Mouse (Mus musculus): ENCODE results near the gene Aar2. TPM values are rescaled to one million over a fixed set of nuclear protein-coding genes. Genes with fewer than 3 reads are reported as not detected.

Aar2 gene
- polyA plus RNA-seq, 1 experiment from 2014 or later: 11.6 TPM

GRCm38 (mm10) chr2:156584154-156584796 lies 36.9 kb downstream of the Aar2 start:
- H3K79me2 ChIP-seq (ENCODE audit: inconsistent target): no peaks in the 10 kb centered on the region
- WGBS (ENCODE audit: missing documents): 49% methylated on average over 10 of the region's 11 CpGs

GRCm38 (mm10) chr2:156584797-156585471 lies 37.5 kb downstream of the Aar2 start:
- H3K4me3 ChIP-seq (ENCODE audit: inconsistent target): no peak overlapping the region
- no peaks in the 10 kb centered on the region for H3K36me3 ChIP-seq (ENCODE audit: inconsistent target)
- no peak overlapping the region for H3K27ac ChIP-seq
- no peaks in the 10 kb centered on the region for H3K79me2 ChIP-seq (ENCODE audit: inconsistent target)
- 73% methylated on average over 14 of the region's 14 CpGs for WGBS (ENCODE audit: missing documents)

More at GRCm38 (mm10) chr2:156584154-156584796, 36.9 kb downstream of the Aar2 start:
- Histone ChIP-seq H3K4me3 (ENCODE audit: inconsistent target) (no peak overlapping the region), H3K36me3 (ENCODE audit: inconsistent target) (no peaks in the 10 kb centered on the region), H3K27ac (no peak overlapping the region)

- WGBS (ENCODE audit: missing documents): 92% methylated on average over 9 of the region's 9 CpGs
- Histone ChIP-seq H3K36me3 (ENCODE audit: inconsistent target) (no peaks in the 10 kb centered on the region), H3K79me2 (ENCODE audit: inconsistent target) (no peaks in the 10 kb centered on the region), H3K27ac (no peak overlapping the region), H3K4me3 (ENCODE audit: inconsistent target) (no peak overlapping the region)
Measured at GRCm38 (mm10) chr2:156589481-156589880, 42.1 kb downstream of the Aar2 start.

DNA sequence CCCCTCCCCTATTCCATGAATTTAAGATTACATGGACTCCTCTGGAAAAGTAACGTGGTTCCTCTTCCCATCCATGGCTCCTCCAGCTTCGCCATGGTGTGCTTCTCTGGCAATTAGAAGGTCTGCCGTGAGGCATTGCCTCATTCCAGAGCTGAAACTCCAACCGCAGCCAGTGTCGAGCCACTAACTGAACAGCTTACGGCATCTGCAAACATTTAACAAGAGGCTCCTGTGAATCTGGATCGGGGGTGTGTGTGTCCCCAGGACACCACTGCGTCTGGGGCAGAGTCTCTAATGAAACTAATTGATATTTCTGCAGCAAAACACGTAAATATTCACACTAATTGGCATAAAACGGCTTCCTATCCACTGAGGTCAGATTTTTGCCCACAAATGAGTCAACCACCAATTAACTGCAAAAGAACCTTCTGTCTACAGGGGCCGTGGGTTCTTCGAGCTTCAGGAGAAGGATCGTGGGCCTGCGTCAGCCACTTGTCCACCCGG lies 47.7 kb downstream of the Aar2 start:
- Histone ChIP-seq H3K27ac (no peak overlapping the region), H3K79me2 (ENCODE audit: inconsistent target) (no peaks in the 10 kb centered on the region), H3K36me3 (ENCODE audit: inconsistent target) (no peaks in the 10 kb centered on the region), H3K4me3 (ENCODE audit: inconsistent target) (no peak overlapping the region)
- WGBS (ENCODE audit: missing documents): 86% methylated on average over 15 of the region's 15 CpGs

DNA sequence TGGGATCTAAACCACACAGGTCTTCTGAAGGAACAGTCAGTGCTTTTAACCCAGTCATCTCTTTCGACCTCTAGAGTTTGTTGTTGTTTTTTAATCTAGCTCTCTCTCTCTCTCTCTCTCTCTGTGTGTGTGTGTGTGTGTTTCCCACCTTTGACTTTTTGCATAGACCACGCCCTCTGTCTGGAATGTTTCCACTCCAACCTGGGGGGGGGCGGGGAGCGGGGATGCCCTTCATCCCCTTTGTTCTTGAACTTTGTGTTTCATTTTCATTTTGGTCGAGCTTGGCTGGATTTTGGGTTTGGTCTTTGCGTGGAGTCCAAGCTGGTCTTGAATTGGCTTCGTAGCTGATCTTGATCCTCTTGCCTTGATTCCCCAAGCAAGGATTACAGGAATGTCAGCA lies 55.2 kb downstream of the Aar2 start:
- 75% methylated on average over 5 of the region's 7 CpGs for WGBS (ENCODE audit: missing documents)
- no peak overlapping the region for H3K27ac ChIP-seq
- no peaks in the 10 kb centered on the region for H3K36me3 ChIP-seq (ENCODE audit: inconsistent target)
- no peak overlapping the region for H3K4me3 ChIP-seq (ENCODE audit: inconsistent target)
- H3K79me2 ChIP-seq (ENCODE audit: inconsistent target): no peaks in the 10 kb centered on the region

- H3K4me3 ChIP-seq (ENCODE audit: inconsistent target): no peak overlapping the region
- no peaks in the 10 kb centered on the region for H3K79me2 ChIP-seq (ENCODE audit: inconsistent target)
- H3K36me3 ChIP-seq (ENCODE audit: inconsistent target): no peaks in the 10 kb centered on the region
- 94% methylated on average over 5 of the region's 9 CpGs for WGBS (ENCODE audit: missing documents)
- no peak overlapping the region for H3K27ac ChIP-seq
Measured at GRCm38 (mm10) chr2:156603671-156604070, 56.3 kb downstream of the Aar2 start.

GRCm38 (mm10) chr2:156605144-156605543 lies 57.8 kb downstream of the Aar2 start:
- WGBS (ENCODE audit: missing documents): 81% methylated on average over 3 of the region's 3 CpGs
- Histone ChIP-seq H3K36me3 (ENCODE audit: inconsistent target) (no peaks in the 10 kb centered on the region), H3K4me3 (ENCODE audit: inconsistent target) (no peak overlapping the region), H3K27ac (no peak overlapping the region), H3K79me2 (ENCODE audit: inconsistent target) (no peaks in the 10 kb centered on the region)

- 78% methylated on average over 5 of the region's 5 CpGs for WGBS (ENCODE audit: missing documents)
- Histone ChIP-seq H3K36me3 (ENCODE audit: inconsistent target) (no peaks in the 10 kb centered on the region), H3K79me2 (ENCODE audit: inconsistent target) (no peaks in the 10 kb centered on the region), H3K27ac (no peak overlapping the region), H3K4me3 (ENCODE audit: inconsistent target) (no peak overlapping the region)
Measured at GRCm38 (mm10) chr2:156605971-156606370, 58.6 kb downstream of the Aar2 start.

GRCm38 (mm10) chr2:156613081-156613540 lies 65.7 kb downstream of the Aar2 start:
- Histone ChIP-seq H3K4me3 (ENCODE audit: inconsistent target) (no peak overlapping the region), H3K27ac (no peak overlapping the region), H3K36me3 (ENCODE audit: inconsistent target) (no peaks in the 10 kb centered on the region), H3K79me2 (ENCODE audit: inconsistent target) (no peaks in the 10 kb centered on the region)
- 2% methylated on average over 33 of the region's 41 CpGs for WGBS (ENCODE audit: missing documents)

- H3K36me3 ChIP-seq (ENCODE audit: inconsistent target): no peaks in the 10 kb centered on the region
- no peaks in the 10 kb centered on the region for H3K79me2 ChIP-seq (ENCODE audit: inconsistent target)
- WGBS (ENCODE audit: missing documents): 2% methylated on average over 72 of the region's 103 CpGs
- H3K27ac ChIP-seq: no peak within 1 kb of the TSS
- no peak within 1 kb of the TSS for H3K4me3 ChIP-seq (ENCODE audit: inconsistent target)
Measured at GRCm38 (mm10) chr2:156613541-156614257, 66.3 kb downstream of the Aar2 start, which contains the start of gene Dlgap4. TSS of gene Dlgap4 (plus strand) at chr2:156613705.

DNA sequence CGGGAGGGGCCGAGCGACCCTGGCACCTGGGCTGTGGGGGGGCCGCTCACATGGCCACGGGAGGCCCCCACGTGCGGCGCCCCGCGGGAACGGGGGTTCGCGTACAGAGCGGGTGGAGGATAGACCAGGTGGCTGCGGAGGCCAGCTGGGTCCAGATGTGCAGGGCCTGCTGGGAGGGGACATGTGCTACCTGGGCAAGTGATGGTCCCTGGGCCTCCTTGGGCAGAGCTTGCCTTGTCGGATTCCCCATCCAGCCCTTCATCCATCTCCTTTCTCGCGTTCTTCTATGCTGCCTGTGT lies 66.8 kb downstream of the Aar2 start:
- no peaks in the 10 kb centered on the region for H3K79me2 ChIP-seq (ENCODE audit: inconsistent target)
- WGBS (ENCODE audit: missing documents): 5% methylated on average over 18 of the region's 18 CpGs
- no peak overlapping the region for H3K4me3 ChIP-seq (ENCODE audit: inconsistent target)
- H3K36me3 ChIP-seq (ENCODE audit: inconsistent target): no peaks in the 10 kb centered on the region
- H3K27ac ChIP-seq: no peak overlapping the region

- no peak overlapping the region for H3K27ac ChIP-seq
- no peaks in the 10 kb centered on the region for H3K79me2 ChIP-seq (ENCODE audit: inconsistent target)
- WGBS (ENCODE audit: missing documents): 9% methylated on average over 31 of the region's 31 CpGs
- no peaks in the 10 kb centered on the region for H3K36me3 ChIP-seq (ENCODE audit: inconsistent target)
- H3K4me3 ChIP-seq (ENCODE audit: inconsistent target): no peak overlapping the region
Measured at GRCm38 (mm10) chr2:156614661-156615654, 67.6 kb downstream of the Aar2 start.

DNA sequence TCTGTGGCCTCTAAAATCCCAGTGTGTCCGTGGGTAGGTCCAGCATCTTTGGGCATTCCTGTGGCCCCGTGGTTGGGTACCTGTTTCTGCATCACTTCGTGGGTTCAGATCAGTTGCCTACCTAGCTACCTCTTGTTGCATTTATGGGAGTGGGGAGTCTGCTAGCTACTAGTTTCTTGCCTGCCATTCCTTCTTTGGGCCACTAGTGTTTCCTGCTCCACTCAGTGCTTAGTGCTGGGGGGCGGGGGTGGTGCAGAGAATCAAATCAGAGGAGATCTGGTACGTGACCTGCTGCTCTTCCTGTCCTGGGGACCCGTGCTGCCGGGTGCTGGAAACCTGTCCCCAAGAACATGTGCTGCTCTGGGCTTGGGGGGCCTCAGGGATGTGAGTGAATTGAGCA lies 69.1 kb downstream of the Aar2 start:
- H3K4me3 ChIP-seq (ENCODE audit: inconsistent target): no peak overlapping the region
- WGBS (ENCODE audit: missing documents): 67% methylated on average over 7 of the region's 7 CpGs
- H3K79me2 ChIP-seq (ENCODE audit: inconsistent target): no peaks in the 10 kb centered on the region
- no peak overlapping the region for H3K27ac ChIP-seq
- H3K36me3 ChIP-seq (ENCODE audit: inconsistent target): no peaks in the 10 kb centered on the region

GRCm38 (mm10) chr2:156617536-156617935 lies 70.2 kb downstream of the Aar2 start:
- no peaks in the 10 kb centered on the region for H3K36me3 ChIP-seq (ENCODE audit: inconsistent target)
- H3K27ac ChIP-seq: no peak overlapping the region
- 36% methylated on average over 11 of the region's 11 CpGs for WGBS (ENCODE audit: missing documents)
- H3K4me3 ChIP-seq (ENCODE audit: inconsistent target): no peak overlapping the region
- no peaks in the 10 kb centered on the region for H3K79me2 ChIP-seq (ENCODE audit: inconsistent target)
